Mouse (Mus musculus) embryonic facial prominence, embryonic 15.5 days (tissue): Measurements from ENCODE around the gene Krba1. TPM values are rescaled to one million over a fixed set of nuclear protein-coding genes. Genes with fewer than 3 reads are reported as not detected.
A peak's percentile ranks its signal among the peaks of the same experiment; 100 is the strongest.

ENCODE experiments used
- ATAC-seq: fragments of 200-750 bp; cut with Nextera tagmentation; 2 replicates; pipeline ENCODE4 v1.8.0; 2017; ENCODE audit warnings: low read depth, moderate TSS enrichment; ENCODE audit not compliant: insufficient number of reproducible peaks, low FRiP score, low TSS enrichment
- H3K27ac ChIP-seq: fragments of 300-500 bp; sonication (generic); replicated peaks from 2 replicates; pipeline ENCODE4 v1.5.1; 2015; ENCODE audit warnings: mild to moderate bottlenecking, inconsistent platforms
- H3K27me3 ChIP-seq: fragments of 300-500 bp; sonication (generic); 2 replicates; pipeline ENCODE4 v1.6.1; 2015; ENCODE audit warnings: inconsistent platforms
- H3K36me3 ChIP-seq: fragments of 300-500 bp; sonication (generic); 2 replicates; pipeline ENCODE4 v1.6.1; 2015; ENCODE audit warnings: mild to moderate bottlenecking, inconsistent platforms
- H3K4me1 ChIP-seq: fragments of 300-500 bp; sonication (generic); 2 replicates; pipeline ENCODE4 v1.6.1; 2015; ENCODE audit warnings: inconsistent platforms
- H3K4me2 ChIP-seq: fragments of 300-500 bp; sonication (generic); replicated peaks from 2 replicates; pipeline ENCODE4 v1.6.1; 2015; ENCODE audit warnings: mild to moderate bottlenecking, inconsistent platforms
- H3K4me3 ChIP-seq: fragments of 300-500 bp; sonication (generic); replicated peaks from 2 replicates; pipeline ENCODE4 v1.5.1; 2015; ENCODE audit warnings: mild to moderate bottlenecking, inconsistent platforms
- H3K9ac ChIP-seq: fragments of 300-500 bp; sonication (generic); 2 replicates; pipeline ENCODE4 v1.6.1; 2015; ENCODE audit warnings: inconsistent platforms
- H3K9me3 ChIP-seq: fragments of 300-500 bp; sonication (generic); replicated peaks from 2 replicates; pipeline ENCODE4 v1.6.1; 2016; ENCODE audit warnings: inconsistent platforms
- WGBS: fragments of 180-500 bp; shearing (Covaris S2); methylation state at CpG from one replicate; pipeline ENCODE4 v1.1.7; 2015; 5-methylcytosine and 5-hydroxymethylcytosine counted together
- polyA plus RNA-seq: library from polyadenylated mRNA; unstranded; fragments of >200 nt; fragmentation: Nextera tagmentation; extraction: Ambion mirVana; gene quantifications from 2 replicates; pipeline ENCODE4 v1.2.1, GENCODE M21; 2015

The Krba1 gene
- polyA plus RNA-seq, 1 experiment from 2014 or later = 21.9 TPM

DNA sequence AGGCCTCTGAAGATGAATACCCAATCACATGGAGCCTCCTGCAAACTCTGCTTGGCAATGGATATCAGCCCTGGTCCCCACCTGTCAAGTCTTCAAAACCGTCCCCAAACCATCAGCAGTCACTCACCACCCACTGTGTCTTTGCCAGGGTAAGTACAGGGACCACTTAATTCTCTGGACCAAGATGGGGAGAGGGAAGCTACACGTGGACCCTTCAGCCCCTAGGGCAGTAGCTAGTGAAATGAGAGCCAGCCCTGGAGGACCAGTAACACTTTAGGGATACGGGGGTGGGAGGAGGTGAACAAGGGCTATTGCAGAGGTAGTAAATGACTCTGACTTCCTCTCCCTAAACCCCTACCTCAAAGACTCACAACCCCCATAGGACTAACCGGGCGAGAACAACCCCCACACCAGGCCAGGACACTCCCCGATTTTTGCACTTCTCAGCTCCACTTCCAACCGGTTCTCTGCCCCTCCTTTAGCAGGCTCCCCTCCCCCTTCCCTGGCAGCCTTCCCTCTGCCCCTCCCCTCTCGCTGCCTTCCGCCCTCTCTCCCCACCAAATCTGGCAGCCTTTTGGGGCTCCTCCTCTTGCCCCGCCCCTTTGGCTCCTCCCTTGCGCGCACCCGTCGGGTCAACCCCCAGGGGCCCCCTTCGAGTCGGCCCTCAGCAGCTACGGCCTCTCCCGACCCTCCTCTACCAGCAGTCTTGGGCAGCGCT lies 48.4 kb downstream of the Krba1 start:
- peaks cover 33% of the 10 kb centered on the region for H3K36me3 ChIP-seq
- peak overlapping the region; percentile 85 for H3K4me3 ChIP-seq
- WGBS = 3% methylated on average over 18 of the region's 19 CpGs
- H3K9me3 ChIP-seq = no peaks in the 10 kb centered on the region
- peak; percentile 89 for ATAC-seq
- H3K27ac ChIP-seq = peak overlapping the region; percentile 86
- H3K27me3 ChIP-seq = no peaks in the 10 kb centered on the region
- peaks cover 35% of the 10 kb centered on the region for H3K4me1 ChIP-seq
- H3K9ac ChIP-seq = peak overlapping the region; percentile 16
- H3K4me2 ChIP-seq = peak overlapping the region; percentile 81

GRCm38 (mm10) chr6:48444310-48445180 lies 49.2 kb downstream of the Krba1 start:
- peak overlapping the region; percentile 81 for H3K4me2 ChIP-seq
- 0% methylated on average over 31 of the region's 34 CpGs for WGBS
- H3K27me3 ChIP-seq = no peaks in the 10 kb centered on the region
- H3K9ac ChIP-seq = peak overlapping the region; percentile 85
- ATAC-seq = peak; percentile 69
- peak overlapping the region; percentile 97 for H3K27ac ChIP-seq
- H3K4me3 ChIP-seq = peak overlapping the region; percentile 85
- peaks cover 25% of the 10 kb centered on the region for H3K36me3 ChIP-seq
- H3K4me1 ChIP-seq = peaks cover 29% of the 10 kb centered on the region
- H3K9me3 ChIP-seq = no peaks in the 10 kb centered on the region

DNA sequence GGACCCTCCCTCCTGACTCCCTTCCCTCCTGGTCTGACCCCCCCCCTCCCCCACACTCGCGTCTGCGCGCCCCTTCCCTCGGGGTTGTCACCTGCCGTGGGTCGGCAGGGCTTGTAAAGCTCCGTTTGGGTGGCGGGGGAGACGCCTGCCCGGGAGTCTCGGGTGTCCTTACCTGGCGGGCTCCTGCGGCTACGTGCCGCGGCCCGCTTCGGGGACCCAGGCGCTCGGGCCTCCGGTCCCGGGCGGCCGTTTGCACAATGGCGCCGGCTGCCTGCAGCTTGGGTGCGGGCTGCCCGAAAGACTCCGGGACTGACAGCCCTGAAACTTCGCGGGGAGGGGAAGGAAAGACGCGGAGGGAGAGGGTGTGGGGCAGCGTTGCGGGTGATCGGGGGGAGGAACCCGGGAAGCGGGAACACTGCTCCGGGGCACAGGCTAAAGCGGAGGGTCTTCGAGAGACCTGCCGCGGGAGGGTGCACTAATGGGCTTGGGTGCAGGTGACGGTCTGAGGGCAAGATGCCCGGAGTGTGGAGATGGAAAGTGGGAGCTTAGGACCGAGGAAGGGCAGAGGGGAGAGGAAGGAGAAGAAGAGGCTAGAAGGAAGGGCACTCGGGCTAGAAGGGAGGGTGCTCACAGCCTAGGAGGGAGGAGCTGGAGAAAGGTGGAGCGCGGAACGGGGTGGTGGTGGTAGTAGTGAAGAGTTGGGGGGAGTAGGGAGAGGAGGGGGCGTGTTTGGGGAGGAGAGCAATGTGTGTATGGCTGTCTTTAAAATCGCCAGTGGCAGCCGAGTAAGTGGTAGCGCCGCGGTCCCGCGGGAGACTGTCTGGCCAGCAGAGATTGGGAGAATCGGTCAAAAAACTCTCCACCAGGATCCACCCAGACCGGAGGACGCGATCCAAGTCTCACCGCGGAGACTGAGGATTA lies 50.1 kb downstream of the Krba1 start, which contains the start of gene Zfp467:
Gene Zfp467, minus strand, starts transcription at position 645 of the 921 bp plus-strand sequence.
- under 1% methylated on average over 65 of the region's 65 CpGs for WGBS
- Histone ChIP-seq H3K36me3 (peaks cover 18% of the 10 kb centered on the region), H3K4me3 (peak within 1 kb of the TSS; percentile 85), H3K9me3 (no peaks in the 10 kb centered on the region), H3K27me3 (no peaks in the 10 kb centered on the region), H3K9ac (peak within 1 kb of the TSS; percentile 85), H3K27ac (peak within 1 kb of the TSS; percentile 97), H3K4me1 (peaks cover 21% of the 10 kb centered on the region), H3K4me2 (peak within 1 kb of the TSS; percentile 81)
- ATAC-seq = peak; percentile 41

- ATAC-seq = no peak
- peak overlapping the region; percentile 81 for H3K4me2 ChIP-seq
- peak overlapping the region; percentile 85 for H3K4me3 ChIP-seq
- H3K27me3 ChIP-seq = no peaks in the 10 kb centered on the region
- 47% methylated on average over 3 of the region's 3 CpGs for WGBS
- H3K9ac ChIP-seq = no peak overlapping the region
- H3K4me1 ChIP-seq = peaks cover 13% of the 10 kb centered on the region
- H3K27ac ChIP-seq = peak overlapping the region; percentile 97
- H3K36me3 ChIP-seq = peaks cover 16% of the 10 kb centered on the region
- H3K9me3 ChIP-seq = no peaks in the 10 kb centered on the region
Measured at GRCm38 (mm10) chr6:48446256-48446655, 50.9 kb downstream of the Krba1 start.

DNA sequence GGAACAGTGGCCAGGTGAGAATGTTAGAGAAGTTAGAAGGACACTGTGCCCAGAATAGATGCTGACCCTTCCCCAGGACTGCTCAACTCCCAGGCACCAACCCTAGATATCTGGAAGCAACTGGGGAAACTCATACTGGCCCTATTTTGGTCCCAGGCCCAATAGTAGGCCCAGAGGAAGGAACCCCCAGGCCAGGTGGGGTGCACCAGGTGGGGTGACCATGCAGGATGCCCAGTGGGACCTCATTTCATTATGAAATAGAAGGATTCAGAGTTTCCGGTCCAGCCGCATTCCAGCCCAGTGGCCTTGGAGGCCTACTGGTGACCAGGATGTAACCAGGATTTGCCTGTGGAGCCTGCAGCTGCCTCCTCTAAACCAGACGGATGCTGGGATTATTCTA lies 51.5 kb downstream of the Krba1 start:
- no peak overlapping the region for H3K4me2 ChIP-seq
- 0 out of 2 replicates have a peak overlapping the region, but pooled peaks have one; percentile 1 for H3K27ac ChIP-seq
- H3K4me1 ChIP-seq = peaks cover 12% of the 10 kb centered on the region
- H3K9me3 ChIP-seq = no peaks in the 10 kb centered on the region
- no peak overlapping the region for H3K4me3 ChIP-seq
- ATAC-seq = no peak
- H3K9ac ChIP-seq = no peak overlapping the region
- H3K27me3 ChIP-seq = no peaks in the 10 kb centered on the region
- peaks cover 10% of the 10 kb centered on the region for H3K36me3 ChIP-seq
- 67% methylated on average over 3 of the region's 3 CpGs for WGBS

- no peak within 1 kb of the TSS for H3K27ac ChIP-seq
- no peak within 1 kb of the TSS for H3K4me2 ChIP-seq
- peaks cover 12% of the 10 kb centered on the region for H3K4me1 ChIP-seq
- no peak within 1 kb of the TSS for H3K4me3 ChIP-seq
- H3K9me3 ChIP-seq = no peaks in the 10 kb centered on the region
- no peak for ATAC-seq
- H3K9ac ChIP-seq = no peak within 1 kb of the TSS
- WGBS = 88% methylated on average over 1 of the region's 1 CpGs
- no peaks in the 10 kb centered on the region for H3K27me3 ChIP-seq
- H3K36me3 ChIP-seq = no peaks in the 10 kb centered on the region
Measured at GRCm38 (mm10) chr6:48447929-48448328, 52.5 kb downstream of the Krba1 start, which contains the start of gene Sspo. TSS of gene Sspo (plus strand) at chr6:48448229.

- H3K4me1 ChIP-seq = peaks cover 9% of the 10 kb centered on the region
- no peak overlapping the region for H3K27ac ChIP-seq
- H3K9me3 ChIP-seq = no peaks in the 10 kb centered on the region
Measured at GRCm38 (mm10) chr6:48448527-48448926, 53.1 kb downstream of the Krba1 start.

DNA sequence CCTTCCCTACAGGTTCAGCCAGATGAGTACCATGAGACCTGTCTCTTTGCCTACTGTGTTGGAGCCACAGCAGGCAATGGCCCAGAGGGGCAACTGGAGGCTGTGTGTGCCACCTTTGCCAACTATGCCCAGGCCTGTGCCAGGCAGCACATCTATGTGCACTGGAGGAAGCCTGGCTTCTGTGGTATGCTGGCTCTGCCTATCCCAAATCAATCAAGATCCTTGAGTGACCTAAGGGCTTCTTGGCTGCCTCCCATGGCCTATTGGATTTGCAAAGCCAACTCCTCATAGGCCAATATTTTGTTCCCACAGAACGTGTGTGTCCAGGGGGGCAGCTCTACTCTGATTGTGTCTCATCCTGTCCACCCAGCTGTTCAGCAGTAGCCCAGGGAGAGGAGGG lies 56.8 kb downstream of the Krba1 start:
- Histone ChIP-seq H3K4me1 (no peaks in the 10 kb centered on the region; the same call in 1 of the 2 replicates), H3K36me3 (no peaks in the 10 kb centered on the region), H3K9me3 (no peaks in the 10 kb centered on the region), H3K9ac (no peak overlapping the region), H3K27ac (no peak overlapping the region), H3K27me3 (no peaks in the 10 kb centered on the region), H3K4me2 (no peak overlapping the region), H3K4me3 (no peak overlapping the region)
- no peak for ATAC-seq
- WGBS = 59% methylated on average over 1 of the region's 1 CpGs

More at GRCm38 (mm10) chr6:48448527-48448926, 53.1 kb downstream of the Krba1 start:
- 74% methylated on average over 7 of the region's 7 CpGs for WGBS
- H3K27me3 ChIP-seq = no peaks in the 10 kb centered on the region
- H3K36me3 ChIP-seq = no peaks in the 10 kb centered on the region
- H3K9ac ChIP-seq = no peak overlapping the region
- H3K4me2 ChIP-seq = no peak overlapping the region
- H3K4me3 ChIP-seq = no peak overlapping the region
- ATAC-seq = no peak

DNA sequence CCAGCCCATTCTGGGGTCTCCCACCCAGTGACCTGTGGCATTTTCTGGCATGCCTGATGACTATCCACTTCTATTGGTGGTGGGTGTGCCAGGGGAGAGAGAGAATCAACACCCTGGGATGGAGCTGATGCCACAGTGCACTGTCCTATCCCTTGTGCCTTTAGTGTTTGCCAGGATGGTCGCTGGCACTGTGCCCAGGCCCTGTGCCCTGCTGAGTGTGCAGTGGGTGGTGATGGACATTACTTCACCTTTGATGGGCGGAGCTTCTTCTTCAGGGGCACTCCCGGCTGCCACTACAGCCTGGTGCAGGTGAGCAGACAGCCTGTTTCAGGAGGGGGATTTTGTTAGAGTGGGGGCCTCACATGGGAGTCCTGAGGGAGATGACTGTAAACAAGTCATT lies 57.4 kb downstream of the Krba1 start:
- Histone ChIP-seq H3K27ac (no peak overlapping the region), H3K36me3 (no peaks in the 10 kb centered on the region), H3K4me3 (no peak overlapping the region), H3K9ac (no peak overlapping the region), H3K4me1 (no peaks in the 10 kb centered on the region; the same call in 1 of the 2 replicates), H3K27me3 (no peaks in the 10 kb centered on the region), H3K9me3 (no peaks in the 10 kb centered on the region), H3K4me2 (no peak overlapping the region)
- no peak for ATAC-seq
- 70% methylated on average over 3 of the region's 3 CpGs for WGBS

DNA sequence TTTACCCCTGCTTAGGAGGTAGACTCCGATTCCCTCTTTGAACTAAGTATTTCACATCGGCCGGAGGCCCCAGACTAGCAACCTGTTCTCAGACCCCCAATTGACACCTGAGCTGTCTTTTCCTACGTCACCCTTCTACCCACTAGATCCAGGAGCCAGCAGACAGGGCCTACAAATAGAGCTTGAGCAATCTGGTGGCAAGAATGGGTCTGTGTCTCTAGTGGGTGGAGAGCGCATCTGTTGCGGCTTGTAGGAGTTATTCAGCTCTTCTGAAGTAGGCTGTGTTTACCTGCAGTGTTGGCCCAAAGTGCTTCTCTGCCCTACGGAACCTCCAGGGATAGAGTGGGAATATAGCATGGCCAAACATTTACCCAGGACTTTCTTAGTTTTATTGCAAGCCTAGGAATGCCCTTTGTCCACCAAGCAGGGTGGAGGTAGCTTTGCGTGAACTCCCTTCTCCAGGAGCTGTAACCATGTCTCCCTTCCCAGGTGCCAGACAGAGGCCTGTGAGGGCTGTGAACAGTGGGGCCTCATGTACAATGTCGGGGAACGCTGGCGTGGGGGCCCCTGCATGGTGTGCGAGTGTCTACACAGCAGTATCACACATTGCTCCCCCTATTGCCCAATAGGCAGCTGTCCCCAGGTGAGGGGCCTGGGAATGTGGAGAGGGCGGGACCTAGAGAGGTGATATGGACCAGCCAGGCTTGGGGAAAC lies 69.7 kb downstream of the Krba1 start:
- 91% methylated on average over 13 of the region's 13 CpGs for WGBS

More for the DNA sequence above, 69.7 kb downstream of the Krba1 start:
- Histone ChIP-seq H3K4me3 (no peak overlapping the region), H3K27ac (no peak overlapping the region), H3K9me3 (no peaks in the 10 kb centered on the region), H3K9ac (no peak overlapping the region), H3K4me1 (no peaks in the 10 kb centered on the region), H3K4me2 (no peak overlapping the region), H3K27me3 (no peaks in the 10 kb centered on the region), H3K36me3 (no peaks in the 10 kb centered on the region)
- no peak for ATAC-seq
